Mouse (Mus musculus) spleen, postnatal 36 days (tissue): ENCODE data around the gene Atg9a.

Source experiments
- DNase-seq, 2 experiments: peaks; one replicate each; pipeline ENCODE4 v3.0.0; 2022; ENCODE audit warnings: low spot score in 2 of 2, mixed read lengths in 1 of 2

Gene Atg9a

DNA sequence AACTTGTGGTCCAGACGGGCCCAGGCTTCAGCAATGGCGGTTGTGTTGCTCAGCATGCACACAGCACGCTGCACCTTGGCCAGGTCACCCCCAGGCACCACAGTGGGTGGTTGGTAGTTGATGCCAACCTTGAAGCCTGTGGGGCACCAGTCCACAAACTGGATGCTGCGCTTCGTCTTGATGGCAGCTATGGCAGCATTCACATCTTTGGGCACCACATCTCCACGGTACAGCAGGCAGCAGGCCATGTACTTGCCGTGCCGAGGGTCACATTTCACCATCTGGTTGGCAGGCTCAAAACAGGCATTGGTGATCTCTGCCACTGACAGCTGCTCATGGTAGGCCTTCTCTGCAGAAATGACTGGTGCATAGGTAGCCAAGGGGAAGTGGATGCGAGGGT lies 23.8 kb upstream of the Atg9a start:
- DNase-seq = no peak

DNA sequence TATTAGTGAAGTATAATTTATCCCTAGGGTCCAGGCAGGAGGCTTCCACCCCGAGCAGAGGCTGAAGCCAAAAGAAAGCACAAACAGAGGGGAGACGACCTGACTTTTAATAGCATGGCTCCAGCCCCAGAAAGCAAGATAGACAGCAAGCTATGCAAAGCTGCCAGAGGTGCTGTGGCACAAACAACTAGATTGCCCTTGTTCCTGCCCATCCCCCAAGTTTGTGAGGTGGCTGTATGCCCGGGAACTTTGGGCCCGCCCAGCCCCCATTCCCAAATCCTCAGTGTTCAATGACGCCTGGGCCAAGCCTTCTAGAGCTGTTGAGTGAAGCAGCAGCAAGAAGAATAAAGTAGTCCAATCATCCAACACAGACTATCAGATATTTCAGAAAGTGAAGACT lies 22.9 kb upstream of the Atg9a start:
- DNase-seq = no peak

DNA sequence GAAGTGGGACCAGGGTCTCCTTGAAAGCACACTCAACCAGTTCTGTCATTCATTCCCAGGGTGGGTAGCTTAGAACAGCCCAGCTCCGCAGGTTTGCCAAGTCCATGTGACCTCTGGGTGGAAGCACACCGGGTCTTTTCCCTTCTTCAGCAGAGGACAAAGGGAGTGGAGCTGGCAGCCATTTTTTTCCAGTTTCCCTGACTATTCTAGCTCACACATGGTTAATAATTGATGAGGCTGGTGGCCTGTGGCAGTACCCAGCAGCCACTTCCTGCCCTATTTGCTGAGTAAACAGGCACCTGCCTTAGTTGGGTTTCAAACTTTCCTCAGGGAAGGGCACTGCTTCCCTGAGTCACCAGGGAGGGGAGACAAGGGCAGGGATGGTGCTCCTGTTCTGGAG lies 22.4 kb upstream of the Atg9a start:
- DNase-seq = no peak

DNA sequence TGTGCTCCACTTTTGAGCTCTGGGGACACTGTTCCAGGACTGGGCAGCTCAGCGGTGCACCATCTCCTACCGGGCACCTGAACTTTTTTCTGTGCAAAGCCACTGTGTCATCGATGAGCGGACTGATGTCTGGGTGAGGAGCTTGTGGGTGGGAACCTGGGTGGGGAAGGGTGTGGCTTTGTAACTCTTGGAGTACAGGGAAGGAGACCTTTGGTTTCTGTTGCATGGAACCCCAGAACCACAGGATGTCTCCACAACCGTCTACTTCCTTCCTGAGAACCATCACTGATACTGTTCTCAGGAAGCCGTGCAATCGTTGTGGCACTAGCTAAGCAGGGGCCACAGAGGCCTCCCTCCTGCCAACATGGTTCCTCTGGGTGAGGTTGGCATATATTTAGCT lies 21.1 kb upstream of the Atg9a start:
- peak in 1 of 2 experiments; percentile 47 for DNase-seq

DNA sequence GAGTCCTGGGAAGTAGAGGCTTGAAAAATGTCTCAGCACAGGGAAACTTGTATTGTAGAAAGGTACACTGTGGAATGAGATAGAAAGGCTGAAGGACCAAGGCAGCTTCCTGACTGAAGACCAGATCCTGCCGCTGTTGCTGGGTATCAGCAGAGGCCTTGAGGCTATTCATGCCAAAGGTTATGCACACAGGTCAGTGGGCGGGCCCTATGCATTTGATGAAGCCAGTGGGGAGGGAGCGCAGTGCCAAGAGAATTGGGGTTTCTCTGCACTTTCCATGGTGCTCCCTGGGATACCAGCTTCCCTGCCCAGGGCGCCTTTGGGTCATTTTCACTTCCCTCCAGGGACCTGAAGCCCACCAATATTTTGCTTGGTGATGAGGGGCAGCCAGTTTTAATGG lies 20.5 kb upstream of the Atg9a start:
- no peak for DNase-seq

DNA sequence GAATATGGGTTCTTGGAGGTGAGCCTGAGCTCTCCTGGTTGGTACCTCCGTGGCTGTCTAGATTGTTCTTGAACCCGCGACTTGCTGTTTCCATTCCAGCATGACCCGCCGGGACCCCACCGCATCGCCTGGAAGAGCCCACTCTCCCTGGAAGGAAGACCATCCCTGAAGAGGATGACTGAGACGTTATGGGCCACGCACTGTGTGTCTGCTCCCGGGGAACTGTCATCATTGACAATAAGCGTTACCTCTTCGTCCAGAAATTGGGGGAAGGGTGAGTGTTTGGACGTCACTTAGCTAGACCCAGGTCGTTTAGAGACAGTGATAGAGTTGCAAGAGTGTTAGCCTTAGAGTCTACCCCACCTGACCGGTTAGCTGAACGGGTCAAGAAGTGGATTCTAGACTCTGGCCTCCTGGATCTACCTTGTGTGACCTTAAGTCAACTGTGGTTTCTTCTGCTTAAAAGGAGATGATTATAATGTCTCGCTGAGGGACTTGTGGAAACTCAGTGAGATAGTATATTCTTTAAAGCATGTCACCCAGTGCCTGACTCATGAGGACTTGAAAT lies 19.2 kb upstream of the Atg9a start:
- no peak for DNase-seq

DNA sequence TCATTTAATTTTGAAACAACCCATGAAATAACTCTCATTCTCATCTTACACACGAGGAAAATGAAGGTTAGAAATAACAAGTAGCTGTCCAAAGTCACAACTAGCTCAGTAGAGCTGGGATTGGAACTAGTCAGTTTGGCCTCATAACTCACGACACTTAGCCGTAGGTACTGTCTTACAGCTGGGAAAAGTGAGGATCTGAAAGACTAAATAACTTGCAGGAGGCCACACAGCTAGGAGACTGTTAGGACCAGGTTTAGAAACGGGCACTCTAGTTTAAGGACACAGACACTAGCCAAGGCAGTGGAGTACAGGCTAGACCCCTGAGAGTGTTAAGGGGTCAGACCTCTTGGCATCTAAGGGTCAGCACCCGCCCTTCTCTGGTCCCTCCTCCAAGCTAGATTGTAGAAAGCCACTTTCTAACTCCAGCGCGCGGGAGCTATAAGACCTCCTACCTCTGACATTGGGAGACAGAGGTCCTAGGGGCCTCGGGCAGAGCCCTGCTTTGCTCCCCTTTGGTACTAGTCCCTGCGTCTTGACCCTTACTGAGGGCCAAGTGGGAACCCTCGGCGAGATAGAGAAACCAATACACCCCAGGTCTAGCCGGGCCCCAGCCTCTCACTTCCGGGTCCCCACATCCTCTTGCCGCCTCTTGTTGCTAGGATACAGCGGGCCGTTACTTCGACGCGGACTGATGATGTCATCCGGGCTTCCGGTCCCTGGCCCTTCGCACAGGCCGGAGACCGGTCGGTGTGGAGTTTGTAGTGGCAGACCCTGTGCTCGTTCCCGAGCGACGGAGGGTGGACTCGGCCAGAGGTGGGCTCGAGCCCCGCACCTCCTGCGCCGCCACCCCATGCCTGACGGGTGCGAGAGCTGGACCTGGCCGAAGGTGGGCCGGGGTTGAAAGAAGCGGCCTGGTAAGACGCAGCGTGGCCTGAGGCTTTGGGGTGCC lies 18.4 kb upstream of the Atg9a start, which contains the start of the genes Glb1l and Stk16:
Gene Glb1l (minus strand): TSS at position 678 of the 952 bp plus-strand sequence.
Gene Stk16 (plus strand): TSS at position 703 of the 952 bp plus-strand sequence.
- peak; percentile 95 for DNase-seq

DNA sequence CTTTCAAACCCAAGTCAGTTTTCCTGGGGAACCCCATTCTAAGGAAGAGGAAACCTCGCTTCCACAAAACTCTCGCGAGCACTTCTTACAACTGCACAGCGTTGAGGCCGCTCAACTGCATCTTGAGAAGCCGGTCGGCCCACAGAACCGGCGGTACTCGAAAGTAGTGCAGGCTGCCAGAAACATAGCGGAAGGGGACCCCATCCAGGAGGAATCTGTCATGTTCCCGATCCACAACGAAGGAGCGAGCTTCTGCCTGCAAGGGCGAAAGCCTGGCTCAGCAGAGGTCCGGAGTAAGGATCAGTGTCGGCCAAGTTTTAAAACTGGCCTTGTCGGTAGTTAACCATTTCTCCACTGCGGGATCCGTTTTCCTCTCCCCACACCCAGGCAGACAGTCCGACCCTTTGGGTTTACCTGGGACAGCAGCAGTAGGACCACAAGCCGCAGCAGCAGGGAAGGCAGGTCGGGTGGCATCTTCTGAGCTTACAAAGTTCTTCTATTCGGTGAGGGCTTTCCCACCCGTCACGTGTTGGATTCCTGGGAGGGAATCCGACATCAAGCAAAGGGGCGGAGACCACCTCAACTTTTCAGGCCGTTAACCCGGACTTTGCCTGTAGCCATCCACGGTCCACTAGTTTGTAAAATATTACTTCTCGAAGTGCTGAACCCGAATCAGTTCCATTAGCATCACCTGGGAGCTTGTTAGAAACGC lies 17.1 kb upstream of the Atg9a start:
- peak in 1 of 2 experiments; percentile 45 for DNase-seq

DNA sequence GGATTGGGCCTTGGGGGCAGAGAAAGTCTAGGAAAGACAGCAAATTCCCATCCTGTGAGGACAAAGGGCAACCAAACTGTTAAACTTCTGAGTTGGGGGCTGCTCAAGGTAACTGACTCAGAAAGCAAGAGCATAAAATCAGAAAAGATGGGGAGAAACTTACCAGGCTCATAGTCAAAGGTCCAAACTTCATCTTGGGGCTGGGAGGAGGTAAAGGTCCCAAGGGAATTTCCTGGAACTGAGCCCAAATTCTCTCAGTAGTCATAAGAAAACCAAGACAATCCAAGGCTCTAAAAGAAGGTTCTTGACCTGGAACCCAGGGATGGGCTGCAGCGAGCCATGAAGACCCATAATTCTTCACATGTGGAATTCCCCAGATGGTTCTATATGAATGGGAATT lies 9.2 kb upstream of the Atg9a start:
- DNase-seq = no peak

DNA sequence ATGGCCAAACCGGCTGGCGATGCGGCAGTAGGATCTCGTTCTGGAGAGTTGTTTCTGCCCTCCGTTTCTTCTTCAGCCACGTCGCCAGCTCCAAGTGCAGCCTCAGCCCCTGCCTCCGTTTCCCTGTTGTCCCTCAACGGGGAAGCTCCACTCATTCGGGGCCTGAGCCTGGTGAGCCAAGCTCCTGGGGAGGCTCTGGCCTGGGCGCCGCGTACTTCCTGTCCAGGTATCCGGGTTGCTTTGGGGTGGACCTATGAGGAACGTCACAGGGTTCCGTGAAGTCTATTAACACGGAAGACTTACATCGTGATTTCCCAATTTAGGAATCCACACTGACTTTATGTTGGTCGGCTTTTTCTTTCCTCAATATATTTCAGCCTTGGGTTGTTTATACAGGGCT lies 456 bp upstream of the Atg9a start:
- peak in 1 of 2 experiments; percentile 46 for DNase-seq

DNA sequence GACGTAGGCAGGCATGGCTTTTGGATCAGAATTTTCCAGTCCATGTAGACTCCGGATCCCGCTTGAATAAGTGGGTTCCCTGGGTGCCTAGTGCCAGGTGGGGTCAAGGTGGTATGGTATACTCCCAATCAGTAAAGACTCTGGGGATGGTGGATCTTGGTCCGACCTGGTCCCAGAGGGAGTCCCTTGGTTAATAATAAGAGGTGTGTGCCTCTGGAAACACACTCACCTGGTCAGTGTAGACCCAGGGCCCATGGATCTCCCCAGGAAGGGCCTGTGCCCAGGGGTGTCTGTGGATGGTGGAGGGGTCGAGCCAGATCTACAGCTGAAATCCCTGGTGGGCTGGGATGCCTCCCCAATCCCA lies 756 bp downstream of the Atg9a start:
- DNase-seq = no peak

DNA sequence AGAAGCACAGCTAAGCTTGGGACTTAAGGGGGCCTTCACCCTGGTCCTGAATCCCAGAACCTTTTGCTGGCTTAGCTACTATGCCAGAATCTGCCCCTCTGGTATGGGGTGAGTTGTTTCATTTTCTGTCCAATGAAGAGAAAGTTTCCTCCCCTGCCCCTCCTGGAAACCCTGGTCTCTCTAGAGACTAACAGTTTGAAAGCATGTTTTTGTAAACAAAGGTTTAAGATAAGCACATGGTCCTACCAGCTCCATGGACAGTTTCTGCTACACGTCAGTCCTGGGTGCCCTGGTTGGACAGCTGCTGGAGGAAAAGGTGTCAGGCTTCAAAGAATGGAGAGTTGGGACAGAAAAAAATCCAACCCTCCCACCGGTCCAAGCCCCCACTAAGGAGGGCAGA lies 1.4 kb downstream of the Atg9a start:
- no peak for DNase-seq

DNA sequence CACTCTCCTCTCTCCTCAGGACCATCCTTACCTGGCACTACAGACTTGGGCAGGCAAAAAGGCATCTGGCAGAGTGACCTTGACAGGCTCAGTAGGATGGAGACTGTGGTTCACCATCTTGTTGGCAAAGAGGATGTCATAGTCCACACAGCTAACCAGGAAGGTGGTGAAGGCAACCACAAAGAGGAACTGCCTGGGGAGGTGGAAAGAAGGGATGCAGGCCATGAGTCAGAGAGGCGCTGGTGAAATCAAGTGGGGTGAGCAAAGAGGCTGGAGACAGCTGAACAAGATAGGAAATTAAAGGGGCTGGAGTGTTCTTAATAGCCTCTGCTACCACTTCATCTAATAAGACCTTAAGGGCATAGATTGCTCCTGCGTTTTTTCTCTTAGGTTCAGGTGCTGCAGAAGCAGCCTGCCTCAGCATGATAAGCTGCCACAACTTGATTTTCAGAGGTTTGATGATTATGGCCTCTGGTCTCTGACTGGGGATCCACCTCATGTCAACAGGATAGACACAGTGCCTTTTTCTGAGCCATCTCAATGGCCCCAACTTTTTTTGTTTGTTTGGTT lies 4.0 kb downstream of the Atg9a start:
- no peak for DNase-seq

DNA sequence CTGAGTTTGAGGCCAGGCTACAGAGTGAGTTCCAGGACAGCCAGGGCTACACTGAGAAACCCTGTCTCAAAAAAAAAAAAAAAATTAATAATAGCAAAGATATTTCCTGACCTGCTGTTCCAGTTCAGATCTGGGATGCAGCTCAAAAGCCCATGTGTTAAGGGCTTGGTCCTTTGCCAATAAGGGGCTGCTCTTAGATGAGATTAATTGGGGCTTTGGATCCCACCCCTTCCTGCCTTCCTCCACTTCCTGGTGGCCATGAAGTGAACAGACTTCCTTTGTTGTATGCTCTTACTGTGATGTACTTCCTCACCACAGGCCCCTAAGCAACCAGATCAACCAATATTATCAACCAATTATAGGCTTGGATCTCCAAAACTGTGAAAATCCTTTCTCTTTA lies 4.9 kb downstream of the Atg9a start:
- no peak for DNase-seq

DNA sequence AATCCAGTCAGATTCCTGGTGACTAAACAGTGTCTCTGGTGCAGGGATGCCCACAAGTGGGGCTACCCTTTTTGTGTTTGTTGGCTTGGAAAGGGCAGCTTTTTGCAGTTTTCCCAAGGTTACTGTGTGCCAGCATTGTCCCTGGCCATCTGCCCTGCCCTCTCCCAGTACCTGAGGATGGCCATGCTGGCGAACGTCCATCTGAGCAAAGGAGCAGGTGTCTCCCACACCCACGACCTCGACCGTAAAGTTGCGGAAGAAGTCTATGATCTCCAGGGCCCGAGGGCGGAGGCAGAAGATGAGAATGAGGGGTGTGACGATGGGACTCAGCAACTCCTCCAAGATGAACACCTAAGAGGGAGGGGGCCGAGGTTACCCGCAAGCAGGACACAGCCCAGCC lies 6.5 kb downstream of the Atg9a start:
- DNase-seq = no peak

DNA sequence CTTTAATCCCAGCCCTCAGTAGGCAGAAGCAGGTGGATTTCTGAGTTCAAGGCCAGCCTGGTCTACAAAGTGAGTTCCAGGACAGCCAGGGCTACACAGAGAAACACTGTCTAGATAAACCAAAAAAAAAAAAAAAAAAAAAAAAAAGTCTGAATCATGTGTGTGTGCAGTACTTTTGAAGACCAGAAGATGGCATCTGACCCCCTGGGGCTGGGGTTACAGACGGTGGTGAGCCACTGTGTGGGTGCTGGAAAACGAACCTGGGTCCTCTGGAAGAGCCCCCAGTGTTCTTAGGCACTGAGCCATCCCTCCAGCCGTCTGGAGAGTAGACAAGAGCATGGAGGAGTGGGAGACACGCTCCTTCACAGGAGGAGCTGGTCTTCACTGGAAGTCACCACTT lies 9.8 kb downstream of the Atg9a start:
- DNase-seq = no peak

DNA sequence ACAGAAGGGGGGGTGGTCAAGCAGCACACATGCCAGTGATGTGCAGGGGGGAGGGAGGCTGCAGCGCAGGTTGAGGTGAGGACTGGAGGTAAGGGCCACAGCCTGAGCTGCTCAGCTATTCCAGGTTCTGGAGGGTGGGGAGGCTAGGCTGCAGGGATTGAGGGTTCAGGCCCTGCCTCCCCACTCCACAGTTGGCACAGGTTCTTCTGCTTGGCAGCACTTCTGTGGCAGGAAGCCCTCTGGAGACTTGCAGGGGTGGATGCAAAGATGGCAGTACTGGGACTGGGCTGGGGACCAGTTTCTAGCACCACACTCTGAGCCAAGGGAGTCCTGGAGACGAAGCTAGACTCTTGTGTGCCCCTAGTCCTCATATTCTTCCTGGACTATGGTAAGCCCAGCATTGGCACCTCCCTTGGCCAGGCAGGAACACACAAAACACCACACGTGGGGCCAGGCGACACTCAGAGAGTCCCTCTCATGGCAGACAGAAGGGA lies 10.6 kb downstream of the Atg9a start:
- no peak for DNase-seq

DNA sequence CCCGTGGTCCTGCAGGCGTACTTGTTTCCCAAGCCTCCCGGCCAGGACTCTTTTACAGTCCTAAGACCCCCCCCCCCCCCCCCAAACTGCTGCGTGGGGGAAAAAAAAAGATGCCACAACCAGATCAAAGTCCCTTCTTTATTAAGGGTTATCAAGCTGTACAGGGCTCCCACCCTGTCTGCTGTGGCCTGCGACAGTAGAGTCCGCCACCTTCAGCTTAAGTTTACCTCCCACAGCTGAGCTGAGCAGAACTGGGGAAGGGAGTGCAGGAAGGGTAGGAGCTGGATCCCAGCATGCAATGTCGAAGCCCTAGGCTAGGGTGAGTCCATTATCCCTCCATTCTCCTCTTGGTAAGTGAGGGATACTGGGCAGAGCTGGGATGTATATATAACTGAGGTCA lies 11.3 kb downstream of the Atg9a start:
- no peak for DNase-seq

DNA sequence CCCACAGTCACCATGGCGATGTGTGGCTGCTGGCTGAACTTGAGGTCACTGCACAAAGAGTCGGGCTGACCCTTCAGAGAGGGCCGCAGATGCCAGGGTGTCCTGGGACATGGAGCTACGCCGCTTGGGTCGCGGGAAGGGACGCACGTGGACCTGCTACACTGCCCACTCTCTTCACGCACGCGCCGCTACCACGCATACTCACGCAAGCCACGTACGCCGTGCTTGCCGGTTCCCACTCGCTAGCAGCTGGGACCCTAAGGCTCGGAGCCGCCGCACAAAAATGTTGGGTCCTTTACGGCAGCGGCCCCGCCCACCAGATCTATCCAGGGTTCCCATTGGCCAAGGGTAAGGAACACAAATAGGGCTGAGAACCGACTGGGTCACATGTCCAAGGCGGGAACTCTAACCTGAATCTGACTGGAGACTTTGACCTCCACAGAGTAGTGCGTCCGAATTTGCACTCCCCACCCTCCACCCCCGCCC lies 11.8 kb downstream of the Atg9a start, which contains the start of gene Abcb6:
Gene Abcb6 (minus strand): TSS at position 288 of the 486 bp plus-strand sequence.
- DNase-seq = peak; percentile 84 to 90

DNA sequence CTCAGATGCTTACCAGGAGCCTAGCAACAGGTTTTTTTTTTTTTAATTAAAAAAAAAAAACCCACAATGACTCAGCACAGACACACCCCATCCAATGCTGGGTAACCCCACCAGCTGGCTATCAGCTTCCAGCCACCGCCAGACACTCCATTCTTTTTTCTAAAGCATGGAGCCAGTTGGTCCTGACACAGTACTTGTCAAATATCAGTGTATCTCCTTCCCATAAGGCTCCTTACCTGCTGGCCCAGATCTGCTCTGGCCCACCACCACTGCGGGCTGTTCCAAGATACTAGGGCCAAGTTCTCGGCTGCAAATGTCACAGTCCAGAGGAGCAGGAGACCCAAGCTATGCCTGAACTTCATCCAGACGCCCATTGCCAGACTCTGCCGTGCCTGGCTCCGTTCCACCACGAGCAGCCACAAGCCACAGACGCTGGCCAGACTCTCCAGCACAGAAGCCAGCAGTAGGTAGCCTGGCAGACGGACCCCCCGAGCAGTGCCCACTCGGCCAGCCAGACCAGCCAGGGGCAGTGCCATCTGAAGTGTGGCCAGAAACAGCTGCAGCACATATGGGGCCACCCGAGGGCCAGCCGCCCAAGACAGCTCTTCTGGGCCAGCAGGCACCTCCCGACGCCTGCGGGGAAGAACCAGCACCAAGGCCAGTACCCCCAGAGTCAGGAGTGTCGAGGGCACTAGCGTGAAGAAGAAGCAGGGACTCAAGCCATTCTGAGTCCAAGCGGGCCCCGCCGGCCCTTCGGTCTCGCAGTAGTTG lies 12.5 kb downstream of the Atg9a start:
- peak; percentile 22 to 60 for DNase-seq
